Mouse (Mus musculus): Measurements from ENCODE around the gene Fcrla. TPM values are rescaled to one million over a fixed set of nuclear protein-coding genes. Genes with fewer than 3 reads are reported as not detected.
A peak's percentile ranks its signal among the peaks of the same experiment; 100 is the strongest.

Gene Fcrla
- total RNA-seq, 2 experiments from 2014 or later: not detected

DNA sequence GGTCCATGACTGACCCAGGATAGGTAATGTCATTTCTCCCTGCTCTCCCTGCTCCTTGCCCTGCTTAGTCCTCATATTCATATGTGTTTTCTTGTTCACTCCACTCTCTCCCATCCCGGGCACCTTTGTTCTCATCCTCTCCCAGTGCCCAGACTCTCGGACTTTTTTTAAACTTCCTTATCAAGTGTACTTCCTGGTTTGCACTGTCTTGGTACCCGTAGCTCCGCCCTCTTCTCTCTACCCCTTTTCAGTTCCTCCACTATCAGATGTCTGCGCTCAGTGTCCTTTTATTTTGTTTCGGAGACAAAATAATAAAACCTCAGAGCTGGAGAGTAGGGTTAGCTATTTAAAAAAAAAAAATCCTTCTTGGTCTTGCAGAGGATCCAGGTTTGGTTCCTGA, 2.9 kb downstream of the Fcrla start:
- intact Hi-C loops (cut with DNase I): no loop called here
- H3K4me3 ChIP-seq: no peak overlapping the region
- no peak for TF ChIP-seq CTCF (IDR thresholded peaks at IDR 0.05)

GRCm38 (mm10) chr1:170919308-170919707, 8.1 kb downstream of the Fcrla start:
- TF ChIP-seq CTCF (IDR thresholded peaks at IDR 0.05): no peak
- H3K27ac ChIP-seq: no peak overlapping the region
- intact Hi-C loops (cut with DNase I): no loop called here

More for the DNA sequence above, 2.9 kb downstream of the Fcrla start:
- H3K27ac ChIP-seq: no peak overlapping the region
- DNase-seq (ENCODE audit: extremely low spot score in 1 of 2, low spot score in 2 of 2): no peak

DNA sequence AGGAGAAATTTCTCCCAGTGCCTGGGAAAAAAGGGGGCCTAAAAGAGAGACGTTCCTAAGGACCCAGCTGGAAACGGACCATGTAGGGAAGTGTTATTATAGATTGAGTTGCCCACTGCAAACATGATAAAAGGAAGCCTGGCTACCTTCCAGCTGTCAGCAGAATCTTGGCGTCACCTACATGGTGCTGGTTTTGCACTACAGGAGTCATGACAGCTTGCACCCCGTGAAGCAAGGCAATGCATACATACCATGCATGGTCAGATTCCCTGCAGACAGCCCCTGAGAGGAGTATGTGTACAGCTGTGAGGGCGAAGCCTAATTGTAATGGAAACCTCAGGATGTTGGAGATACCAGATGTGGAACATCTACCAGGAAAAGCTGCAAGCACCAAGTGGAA, 11.7 kb downstream of the Fcrla start:
- intact Hi-C loops (cut with DNase I): no loop called here
- no peak overlapping the region for H3K4me3 ChIP-seq
- H3K27ac ChIP-seq: no peak overlapping the region
- no peak for DNase-seq (ENCODE audit: extremely low spot score in 1 of 2, low spot score in 2 of 2)
- TF ChIP-seq CTCF (IDR thresholded peaks at IDR 0.05): no peak

More at GRCm38 (mm10) chr1:170919308-170919707, 8.1 kb downstream of the Fcrla start:
- no peak overlapping the region for H3K4me3 ChIP-seq
- no peak for DNase-seq (ENCODE audit: extremely low spot score in 1 of 2, low spot score in 2 of 2)

GRCm38 (mm10) chr1:170912891-170913615, 14.3 kb downstream of the Fcrla start, which contains the start of gene Fcrlb:
Gene Fcrlb (minus strand): TSS chr1:170912941.
- no peak within 1 kb of the TSS for H3K4me3 ChIP-seq
- intact Hi-C loops (cut with DNase I): no loop called here
- DNase-seq (ENCODE audit: extremely low spot score in 1 of 2, low spot score in 2 of 2): no peak

GRCm38 (mm10) chr1:170911907-170912660, 15.3 kb downstream of the Fcrla start:
- H3K27ac ChIP-seq: no peak overlapping the region
- no peak overlapping the region for H3K4me3 ChIP-seq
- no peak for DNase-seq (ENCODE audit: extremely low spot score in 1 of 2, low spot score in 2 of 2)
- TF ChIP-seq CTCF (IDR thresholded peaks at IDR 0.05): no peak
- intact Hi-C loops (cut with DNase I): no loop called here

More at GRCm38 (mm10) chr1:170912891-170913615, 14.3 kb downstream of the Fcrla start, which contains the start of gene Fcrlb:
- H3K27ac ChIP-seq: no peak within 1 kb of the TSS
- no peak for TF ChIP-seq CTCF (IDR thresholded peaks at IDR 0.05)

DNA sequence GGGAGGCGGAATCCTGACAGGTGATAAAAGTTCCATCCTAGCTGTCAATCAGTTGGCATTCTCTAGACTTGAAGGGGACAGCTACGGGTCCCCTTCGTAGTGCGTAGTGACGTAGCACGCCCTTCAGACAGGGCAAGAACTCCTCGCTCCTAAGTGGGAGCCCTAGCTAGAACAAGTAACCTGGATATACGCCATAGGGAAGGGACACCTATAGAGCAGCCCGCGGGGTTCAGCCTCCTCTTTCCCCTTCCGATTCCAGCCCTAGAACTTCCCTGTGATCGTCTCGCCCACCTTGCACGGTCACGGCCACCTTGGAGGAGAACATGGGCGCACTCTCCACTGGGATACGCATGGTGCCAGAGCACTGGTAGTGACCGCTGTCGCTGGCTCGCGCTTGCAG, 19.0 kb downstream of the Fcrla start:
- no peak for DNase-seq (ENCODE audit: extremely low spot score in 1 of 2, low spot score in 2 of 2)
- intact Hi-C loops (cut with DNase I): loop anchor here (5.0 kb wide), 1 partner anchor 69 kb away; the partner anchor contains the start of gene Fcgr2b
- H3K4me3 ChIP-seq: peak overlapping the region; percentile 61
- TF ChIP-seq CTCF (IDR thresholded peaks at IDR 0.05): no peak
- no peak overlapping the region for H3K27ac ChIP-seq

GRCm38 (mm10) chr1:170907456-170908191, 19.8 kb downstream of the Fcrla start:
- Histone ChIP-seq H3K4me3 (peak overlapping the region; percentile 61), H3K27ac (no peak overlapping the region; the same call in 1 of the 2 replicates)
- intact Hi-C loops (cut with DNase I): loop anchor here (5.0 kb wide), 1 partner anchor 70 kb away; the partner anchor contains the start of gene Fcgr2b
- TF ChIP-seq CTCF (IDR thresholded peaks at IDR 0.05): no peak
- DNase-seq (ENCODE audit: extremely low spot score in 1 of 2, low spot score in 2 of 2): peak; percentile 26 to 34

DNA sequence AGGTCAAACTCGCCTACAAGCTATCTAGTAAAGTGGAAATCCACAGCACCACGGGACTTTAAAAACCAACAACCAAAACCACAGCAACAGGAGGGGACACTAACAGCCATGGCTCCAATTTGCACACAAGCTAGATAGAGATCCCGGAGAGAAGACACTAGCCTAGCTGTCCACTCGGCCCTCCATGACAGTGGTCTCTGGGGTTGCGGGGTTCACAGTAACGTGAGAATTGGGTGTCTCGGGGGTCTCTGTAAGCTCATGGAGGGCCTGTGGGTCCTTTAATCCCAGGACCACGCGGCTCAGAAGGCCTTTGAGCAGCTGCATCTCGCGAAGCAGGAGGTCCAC, 20.3 kb downstream of the Fcrla start:
- no peak for DNase-seq (ENCODE audit: extremely low spot score in 1 of 2, low spot score in 2 of 2)
- Histone ChIP-seq H3K27ac (no peak overlapping the region), H3K4me3 (peak overlapping the region; percentile 61)
- intact Hi-C loops (cut with DNase I): loop anchor here (5.0 kb wide), 1 partner anchor 70 kb away; the partner anchor contains the start of gene Fcgr2b
- TF ChIP-seq CTCF (IDR thresholded peaks at IDR 0.05): no peak

DNA sequence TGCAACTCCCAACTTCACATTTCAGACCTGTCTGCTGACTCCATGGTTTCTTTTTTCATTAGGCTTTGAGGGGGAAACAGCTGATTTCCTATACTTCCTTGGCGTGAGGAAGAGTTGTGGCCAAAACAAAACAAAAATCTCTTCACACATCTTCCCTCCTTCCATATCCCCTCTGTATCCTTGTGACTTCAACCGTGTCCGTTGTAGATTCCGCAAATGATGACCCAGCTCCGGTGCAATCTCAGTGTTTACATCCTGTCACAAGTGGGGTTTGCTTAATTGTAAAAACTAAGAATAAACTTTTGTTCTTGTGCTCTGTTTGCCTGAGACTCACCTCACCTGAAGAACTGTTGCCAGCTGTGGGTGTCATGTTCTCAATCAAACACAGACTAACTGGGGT, 23.9 kb downstream of the Fcrla start:
- Histone ChIP-seq H3K27ac (no peak overlapping the region), H3K4me3 (no peak overlapping the region)
- intact Hi-C loops (cut with DNase I): no loop called here
- no peak for DNase-seq (ENCODE audit: extremely low spot score in 1 of 2, low spot score in 2 of 2)
- TF ChIP-seq CTCF (IDR thresholded peaks at IDR 0.05): no peak

DNA sequence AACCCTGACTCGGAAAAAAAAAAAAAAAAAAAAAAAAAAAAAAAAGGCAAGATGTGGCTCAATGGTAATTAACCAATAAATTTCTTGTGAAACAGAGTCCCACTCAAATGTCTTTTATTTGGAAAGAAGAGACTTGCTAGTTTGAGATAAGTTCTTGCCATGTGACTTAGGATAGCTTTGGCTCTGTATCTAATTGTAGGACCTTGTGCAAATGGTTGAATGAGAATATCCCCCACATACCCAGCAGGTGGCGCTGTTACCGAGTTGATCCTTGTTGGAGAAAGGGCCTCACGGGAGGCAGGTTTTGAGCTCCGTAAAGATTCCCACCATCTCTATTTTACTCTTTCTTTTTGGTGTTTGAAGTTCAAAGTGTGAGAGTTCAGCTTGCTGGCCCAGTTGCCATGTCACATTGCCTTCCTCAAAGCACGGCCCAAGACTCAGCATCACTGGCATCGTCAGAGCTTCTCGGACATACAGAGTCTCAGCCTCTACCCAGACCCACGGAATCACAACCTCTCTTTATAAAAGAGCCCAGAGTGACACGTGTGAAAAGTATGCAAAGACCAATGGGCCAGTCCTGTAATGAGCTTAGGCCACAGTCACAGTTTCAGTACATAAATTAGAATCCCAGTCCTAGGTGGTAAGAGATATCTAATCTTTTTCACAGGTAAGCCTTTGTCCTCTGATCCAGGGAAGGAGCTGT, 25.7 kb downstream of the Fcrla start:
- intact Hi-C loops (cut with DNase I): loop anchor here (1.0 kb wide), 2 partner anchors 91 to 95 kb away; no protein-coding TSS in a partner anchor
- Histone ChIP-seq H3K27ac (no peak overlapping the region), H3K4me3 (no peak overlapping the region)
- peak; percentile 84 for TF ChIP-seq CTCF (IDR thresholded peaks at IDR 0.05)
- peak; percentile 82 to 90 for DNase-seq (ENCODE audit: extremely low spot score in 1 of 2, low spot score in 2 of 2)
